Mouse (Mus musculus): ENCODE measurements around the gene Zbtb7a. TPM values are rescaled to one million over a fixed set of nuclear protein-coding genes. Genes with fewer than 3 reads are reported as not detected.
A peak's percentile ranks its signal among the peaks of the same experiment; 100 is the strongest.
"Not testable (repeated sequence)": the region's sequence is repeated elsewhere in the genome, so short reads cannot be mapped to it uniquely, and the experiment has no call there.

Zbtb7a gene
- polyA plus RNA-seq, 1 experiment from 2014 or later = 53.0 TPM

DNA sequence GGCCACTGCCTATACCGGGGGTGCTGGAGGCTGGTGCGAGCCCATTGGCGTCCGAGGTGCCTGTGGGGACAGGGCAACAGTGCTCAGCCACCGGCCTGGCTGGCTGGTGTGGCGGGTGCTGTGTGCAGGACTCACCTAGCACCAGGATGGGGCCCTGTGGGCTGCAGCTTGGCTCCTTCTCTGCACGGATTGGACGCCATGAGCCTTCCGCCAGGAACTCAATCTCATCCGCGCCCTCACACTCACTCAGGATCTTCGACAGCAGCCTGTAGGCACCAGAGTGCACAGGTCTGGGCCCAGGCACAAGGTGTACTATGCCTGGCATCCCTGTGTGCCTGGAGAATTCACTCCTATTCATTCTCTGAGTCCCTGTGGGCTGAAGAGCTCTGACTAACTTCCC, 19.3 kb downstream of the Zbtb7a start:
- 87% methylated on average over 12 of the region's 12 CpGs for WGBS
- Histone ChIP-seq H3K27me3 (replicated peaks) (no peaks in the 10 kb centered on the region), H3K4me1 (replicated peaks) (peaks cover 11% of the 10 kb centered on the region; the same call in 1 of the 2 replicates), H3K36me3 (peaks cover 58% of the 10 kb centered on the region), H3K9ac (no peak overlapping the region), H3K27ac (no peak overlapping the region), H3K9me3 (no peaks in the 10 kb centered on the region), H3K4me2 (replicated peaks) (no peak overlapping the region), H3K4me3 (replicated peaks) (no peak overlapping the region)
- no peak for ATAC-seq

DNA sequence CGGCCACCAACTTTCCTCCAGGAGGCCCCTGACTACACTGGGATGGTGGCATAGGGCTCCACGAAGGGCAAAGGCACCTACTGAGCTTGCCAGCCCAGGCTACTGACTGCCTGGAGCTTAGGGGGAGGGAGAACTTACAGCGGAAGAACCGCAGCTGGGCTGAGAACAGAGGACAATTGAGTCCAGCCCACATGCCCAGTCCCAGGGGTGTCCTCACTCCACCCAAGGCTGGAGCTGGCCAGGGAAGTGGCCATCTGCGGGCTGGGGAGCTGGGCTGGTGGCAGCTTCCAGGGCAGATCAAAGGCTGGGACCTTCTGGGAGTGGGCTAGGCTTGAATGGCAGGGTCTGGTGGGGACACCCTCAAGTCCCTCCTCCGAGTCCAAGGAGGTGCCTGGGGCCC, 19.7 kb downstream of the Zbtb7a start:
- ATAC-seq = no peak
- Histone ChIP-seq H3K27ac (no peak overlapping the region), H3K9me3 (no peaks in the 10 kb centered on the region), H3K27me3 (replicated peaks) (no peaks in the 10 kb centered on the region), H3K4me1 (replicated peaks) (peaks cover 12% of the 10 kb centered on the region; the same call in 1 of the 2 replicates), H3K9ac (no peak overlapping the region), H3K36me3 (peaks cover 54% of the 10 kb centered on the region), H3K4me3 (replicated peaks) (no peak overlapping the region), H3K4me2 (replicated peaks) (no peak overlapping the region)
- 75% methylated on average over 6 of the region's 6 CpGs for WGBS

DNA sequence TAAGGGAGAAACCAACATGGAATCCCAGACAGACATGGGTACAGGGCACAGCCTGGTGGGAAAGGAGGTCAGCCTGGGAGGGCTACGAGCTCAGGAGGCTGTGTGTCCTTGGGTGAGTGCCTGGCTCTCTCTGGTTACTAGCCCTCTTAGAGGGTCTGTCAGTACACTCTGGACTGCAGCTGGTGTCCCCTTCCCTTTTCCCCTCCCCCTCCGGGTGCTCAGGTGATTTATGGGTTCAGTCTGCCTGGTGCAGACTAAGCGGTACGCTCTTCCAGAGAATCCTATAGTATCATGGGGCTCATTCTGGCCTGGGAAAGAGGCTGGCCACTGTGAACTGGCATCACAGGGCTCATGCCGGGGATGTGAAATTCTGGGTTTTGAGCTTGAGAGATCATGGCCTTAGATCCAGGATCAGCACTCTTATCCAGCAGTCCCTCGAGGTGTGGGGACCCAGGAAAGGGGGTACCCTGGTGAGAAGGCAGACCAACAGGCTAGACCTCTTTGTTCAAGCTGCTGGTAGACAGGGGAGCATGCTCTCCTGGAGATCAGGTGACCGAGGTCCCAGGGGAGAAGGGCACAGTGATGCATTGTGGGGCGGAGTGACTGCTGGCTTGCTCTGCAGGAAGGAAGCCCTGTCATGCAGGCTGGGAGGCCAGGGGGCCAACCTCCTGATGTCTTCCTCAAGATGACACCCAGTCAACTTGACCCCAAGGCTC, 26.7 kb downstream of the Zbtb7a start:
- 66% methylated on average over 8 of the region's 8 CpGs for WGBS
- H3K4me2 ChIP-seq (replicated peaks) = no peak overlapping the region
- peaks cover 21% of the 10 kb centered on the region for H3K4me1 ChIP-seq (replicated peaks)
- no peak for ATAC-seq
- no peak overlapping the region for H3K27ac ChIP-seq
- H3K9ac ChIP-seq = no peak overlapping the region
- peaks cover 35% of the 10 kb centered on the region for H3K36me3 ChIP-seq
- no peaks in the 10 kb centered on the region for H3K27me3 ChIP-seq (replicated peaks)
- H3K4me3 ChIP-seq (replicated peaks) = no peak overlapping the region
- H3K9me3 ChIP-seq = no peaks in the 10 kb centered on the region

DNA sequence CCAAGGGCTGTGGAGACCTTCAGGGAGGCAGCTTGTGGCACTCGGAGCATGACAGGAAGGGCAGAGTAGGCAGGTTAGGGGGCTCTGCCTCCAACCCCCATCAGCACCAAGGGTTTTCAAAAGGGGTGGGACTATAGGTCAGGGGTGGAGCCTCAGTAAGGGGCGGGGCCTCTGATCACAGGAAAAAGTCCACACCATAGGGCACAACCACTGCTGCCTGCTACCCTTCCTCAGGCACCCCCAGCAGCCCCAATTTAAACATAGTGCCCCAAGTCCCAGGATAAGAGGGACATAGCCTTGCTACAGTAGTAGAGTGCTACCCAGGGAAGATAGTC, 27.3 kb downstream of the Zbtb7a start:
- ATAC-seq = no peak
- Histone ChIP-seq H3K36me3 (peaks cover 29% of the 10 kb centered on the region), H3K4me1 (replicated peaks) (peaks cover 24% of the 10 kb centered on the region), H3K27ac (no peak overlapping the region), H3K27me3 (replicated peaks) (no peaks in the 10 kb centered on the region), H3K4me2 (replicated peaks) (no peak overlapping the region), H3K9me3 (no peaks in the 10 kb centered on the region), H3K9ac (no peak overlapping the region), H3K4me3 (replicated peaks) (no peak overlapping the region)
- WGBS = 60% methylated on average over 2 of the region's 2 CpGs

DNA sequence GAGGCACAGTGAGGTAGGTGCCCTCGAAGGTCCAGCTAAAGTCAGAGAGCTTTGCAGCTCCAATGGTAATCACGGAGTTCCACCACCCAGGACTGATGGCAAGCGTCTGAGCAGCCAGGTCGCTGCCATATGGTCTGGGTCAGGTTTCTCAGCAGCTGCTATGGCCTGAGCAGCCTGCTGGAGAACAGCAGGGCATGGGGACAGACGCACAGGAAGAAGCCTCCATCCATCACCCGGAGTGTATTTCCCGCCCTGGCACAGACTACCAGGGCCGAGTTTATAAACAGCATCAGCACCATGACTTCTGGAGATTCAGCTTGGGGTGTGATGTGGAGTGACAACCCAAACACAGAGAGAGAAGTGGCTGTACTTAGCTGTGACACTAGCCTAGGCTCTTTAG, 30.1 kb downstream of the Zbtb7a start:
- ATAC-seq = no peak

DNA sequence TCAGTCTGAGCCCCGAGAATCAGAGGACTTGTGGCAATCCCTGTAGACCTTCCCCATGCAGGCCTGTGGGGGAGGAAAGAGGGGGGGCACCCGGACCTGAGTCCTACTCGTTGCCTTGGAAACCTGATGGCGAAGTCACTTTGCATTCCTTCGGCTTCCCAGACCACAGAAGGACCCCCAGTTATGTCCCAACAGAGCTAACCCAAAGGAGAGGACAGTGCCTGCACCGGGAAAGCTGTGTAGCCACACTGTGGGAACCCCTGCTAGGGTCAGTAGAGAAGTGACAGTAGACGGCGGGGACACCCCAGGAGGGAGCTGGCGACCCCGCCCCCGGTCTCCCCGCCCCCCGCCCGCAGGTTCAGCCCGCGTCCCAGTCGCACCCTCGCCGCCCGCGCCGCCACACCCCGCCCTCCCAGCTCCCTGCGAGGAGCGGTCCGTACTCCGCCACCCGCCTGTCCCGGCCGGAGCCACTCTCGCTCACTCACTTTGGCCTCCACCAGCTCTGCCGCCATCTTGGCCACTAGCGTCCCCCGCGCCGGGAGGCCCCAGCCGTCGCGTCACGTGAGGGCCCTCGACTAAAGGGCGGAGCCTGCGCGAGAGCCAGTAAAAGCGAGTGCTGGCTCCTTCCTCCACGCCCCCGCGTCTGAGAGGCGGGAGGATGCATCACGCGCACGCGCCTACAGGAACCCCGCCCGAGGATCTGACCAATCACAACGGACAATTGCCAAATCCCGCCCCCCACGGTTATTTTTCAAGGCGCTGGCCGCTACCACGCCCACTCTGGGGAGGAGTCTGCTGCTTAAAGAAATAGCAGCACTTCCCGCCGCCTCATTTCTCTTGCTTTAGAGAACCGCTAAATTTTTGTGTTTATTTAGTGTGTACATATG, 32.4 kb downstream of the Zbtb7a start, which contains the start of gene Pias4:
Gene Pias4 (minus strand): TSS at position 724 of the 887 bp plus-strand sequence.
- H3K4me3 ChIP-seq (replicated peaks) = peak within 1 kb of the TSS; percentile 72
- ATAC-seq = peak; percentile 92
- peak within 1 kb of the TSS; percentile 89 for H3K4me2 ChIP-seq (replicated peaks)
- H3K27ac ChIP-seq = peak within 1 kb of the TSS; percentile 84
- no peaks in the 10 kb centered on the region for H3K9me3 ChIP-seq
- H3K27me3 ChIP-seq (replicated peaks) = no peaks in the 10 kb centered on the region
- H3K4me1 ChIP-seq (replicated peaks) = peaks cover 16% of the 10 kb centered on the region
- H3K36me3 ChIP-seq = peaks cover 13% of the 10 kb centered on the region; the same call in 1 of the 2 replicates
- under 1% methylated on average over 62 of the region's 64 CpGs for WGBS
- peak within 1 kb of the TSS; percentile 74 for H3K9ac ChIP-seq

More for the DNA sequence above, 30.1 kb downstream of the Zbtb7a start:
- Histone ChIP-seq H3K9me3 (no peaks in the 10 kb centered on the region), H3K4me3 (replicated peaks) (no peak overlapping the region), H3K27me3 (replicated peaks) (no peaks in the 10 kb centered on the region), H3K36me3 (peaks cover 27% of the 10 kb centered on the region), H3K27ac (no peak overlapping the region), H3K9ac (no peak overlapping the region), H3K4me2 (replicated peaks) (no peak overlapping the region), H3K4me1 (replicated peaks) (peaks cover 23% of the 10 kb centered on the region)
- 67% methylated on average over 8 of the region's 8 CpGs for WGBS

DNA sequence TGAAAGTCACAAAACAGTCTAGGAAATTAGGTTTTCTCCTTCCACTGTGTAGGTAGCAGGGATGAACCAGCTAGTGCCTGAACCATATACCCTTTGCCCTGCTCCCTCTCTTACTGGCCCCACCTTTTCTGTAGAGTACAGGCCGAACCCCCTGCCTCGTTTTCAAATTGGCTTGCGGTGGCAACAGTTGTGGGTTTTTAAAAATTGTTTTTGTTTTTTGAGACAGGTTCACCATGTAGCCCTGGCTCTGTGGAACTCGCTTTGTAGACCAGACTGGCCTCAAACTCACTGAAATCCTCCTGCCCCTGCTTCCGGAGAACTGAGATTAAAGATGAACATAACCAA, 33.0 kb downstream of the Zbtb7a start:
- H3K27ac ChIP-seq = peak overlapping the region; percentile 84
- no peaks in the 10 kb centered on the region for H3K27me3 ChIP-seq (replicated peaks)
- peak overlapping the region; percentile 72 for H3K4me3 ChIP-seq (replicated peaks)
- 10% methylated on average over 5 of the region's 5 CpGs for WGBS
- H3K36me3 ChIP-seq = peaks cover 10% of the 10 kb centered on the region; the same call in 1 of the 2 replicates
- H3K4me2 ChIP-seq (replicated peaks) = peak overlapping the region; percentile 89
- peak; percentile 60 for ATAC-seq
- no peaks in the 10 kb centered on the region for H3K9me3 ChIP-seq
- peaks cover 18% of the 10 kb centered on the region for H3K4me1 ChIP-seq (replicated peaks)
- peak overlapping the region; percentile 54 for H3K9ac ChIP-seq

DNA sequence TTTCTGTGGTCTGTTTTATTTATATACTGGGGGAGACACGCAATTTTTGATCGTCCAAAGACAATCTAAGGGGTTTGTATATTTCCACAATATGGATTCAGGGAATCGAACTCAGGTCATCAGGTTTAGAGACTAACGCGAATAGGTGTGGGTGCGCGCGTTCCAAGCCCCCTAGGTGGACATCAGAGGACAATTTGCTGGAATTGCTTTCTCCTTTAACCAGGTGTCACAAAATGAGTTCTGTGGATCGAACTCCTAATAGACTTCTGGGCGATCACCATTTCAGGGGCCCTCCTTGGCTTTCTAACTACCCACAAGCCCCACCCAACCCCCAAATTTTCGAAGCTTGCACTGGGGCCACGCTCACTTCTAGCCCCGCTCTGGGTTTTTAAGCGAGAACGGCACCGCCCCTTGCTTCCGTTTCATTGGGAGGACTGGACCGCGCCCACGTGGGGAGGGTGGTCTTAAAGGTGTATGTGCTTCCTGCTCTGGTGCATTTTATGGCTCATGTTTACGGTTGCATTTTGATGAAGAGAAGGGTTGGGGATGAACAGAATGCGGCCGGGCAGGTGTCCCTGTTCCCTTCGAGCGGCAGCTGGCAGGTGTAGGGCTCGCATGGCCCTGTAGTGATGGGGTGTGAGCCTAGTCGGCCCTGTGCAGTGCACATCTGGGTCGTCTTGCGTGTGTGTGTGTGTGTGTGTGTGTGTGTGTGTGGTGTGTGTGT, 33.7 kb downstream of the Zbtb7a start:
- Histone ChIP-seq H3K36me3 (peaks cover 6% of the 10 kb centered on the region; the same call in 1 of the 2 replicates), H3K4me1 (replicated peaks) (peaks cover 23% of the 10 kb centered on the region), H3K27me3 (replicated peaks) (no peaks in the 10 kb centered on the region), H3K9ac (peak overlapping the region; percentile 54), H3K4me3 (replicated peaks) (peak overlapping the region; percentile 72), H3K27ac (peak overlapping the region; percentile 84), H3K4me2 (replicated peaks) (peak overlapping the region; percentile 89), H3K9me3 (no peaks in the 10 kb centered on the region)
- ATAC-seq = peak; percentile 50
- WGBS = 1% methylated on average over 29 of the region's 29 CpGs

DNA sequence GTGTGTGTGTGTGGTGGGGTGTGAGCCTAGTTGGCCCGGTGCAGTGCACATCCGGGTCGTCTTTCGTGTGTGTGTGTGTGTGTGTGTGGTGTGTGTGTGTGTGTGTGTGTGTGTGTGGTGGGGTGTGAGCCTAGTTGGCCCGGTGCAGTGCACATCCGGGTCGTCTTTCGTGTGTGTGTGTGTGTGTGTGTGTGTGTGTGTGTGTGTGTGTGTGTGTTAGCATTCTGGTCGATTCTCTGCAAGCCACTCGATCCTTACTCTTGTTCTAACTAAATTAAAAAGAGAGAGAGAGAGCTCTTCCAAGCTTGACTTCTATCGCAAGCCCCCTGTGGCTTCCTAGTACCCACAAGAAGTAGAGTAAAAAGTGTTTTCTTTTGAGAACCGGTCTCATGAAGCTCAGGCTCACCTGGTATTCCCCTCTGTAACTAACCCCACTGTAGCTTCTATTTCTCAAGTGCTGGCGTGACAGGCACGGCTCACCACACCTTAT, 34.4 kb downstream of the Zbtb7a start:
- peak overlapping the region; percentile 48; the same call in 1 of the 2 replicates for H3K27ac ChIP-seq
- not testable (repeated sequence) for H3K4me3 ChIP-seq (replicated peaks); H3K9ac ChIP-seq; H3K36me3 ChIP-seq; H3K9me3 ChIP-seq; H3K27me3 ChIP-seq (replicated peaks)
- H3K4me2 ChIP-seq (replicated peaks) = 0 out of 2 replicates have a peak overlapping the region, but pooled peaks have one; percentile 89
- H3K4me1 ChIP-seq (replicated peaks) = peaks cover 27% of the 10 kb centered on the region
- peak; percentile 29; the same call in 1 of the 2 replicates for ATAC-seq
- WGBS = 29% methylated on average over 14 of the region's 14 CpGs

DNA sequence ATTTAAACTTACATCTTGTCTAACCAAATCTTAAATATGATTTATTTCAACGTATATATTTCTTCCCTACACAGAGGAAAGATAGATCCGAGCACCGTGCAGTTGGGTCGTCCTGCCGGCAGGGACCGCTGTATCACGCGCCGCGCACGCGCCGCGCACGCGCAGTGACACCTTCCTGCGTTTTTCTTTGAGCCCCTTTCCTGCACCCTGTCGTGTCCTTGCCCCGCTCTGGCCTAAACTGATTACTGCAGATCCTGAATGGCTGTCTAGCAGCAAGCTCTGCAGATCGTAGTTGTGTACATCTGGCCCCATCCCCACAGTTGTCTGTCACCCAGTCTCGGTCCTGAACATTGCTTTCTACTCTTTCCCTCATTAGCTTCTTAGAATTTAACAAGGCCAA, 38.1 kb downstream of the Zbtb7a start:
- Histone ChIP-seq H3K4me1 (replicated peaks) (peaks cover 33% of the 10 kb centered on the region), H3K27ac (peak overlapping the region; percentile 75), H3K9ac (no peak overlapping the region), H3K9me3 (no peaks in the 10 kb centered on the region), H3K4me3 (replicated peaks) (no peak overlapping the region), H3K36me3 (peaks cover 6% of the 10 kb centered on the region), H3K4me2 (replicated peaks) (peak overlapping the region; percentile 33), H3K27me3 (replicated peaks) (no peaks in the 10 kb centered on the region)
- WGBS = 3% methylated on average over 21 of the region's 21 CpGs
- ATAC-seq = 0 out of 2 replicates have a peak, but pooled peaks have one; percentile 13

DNA sequence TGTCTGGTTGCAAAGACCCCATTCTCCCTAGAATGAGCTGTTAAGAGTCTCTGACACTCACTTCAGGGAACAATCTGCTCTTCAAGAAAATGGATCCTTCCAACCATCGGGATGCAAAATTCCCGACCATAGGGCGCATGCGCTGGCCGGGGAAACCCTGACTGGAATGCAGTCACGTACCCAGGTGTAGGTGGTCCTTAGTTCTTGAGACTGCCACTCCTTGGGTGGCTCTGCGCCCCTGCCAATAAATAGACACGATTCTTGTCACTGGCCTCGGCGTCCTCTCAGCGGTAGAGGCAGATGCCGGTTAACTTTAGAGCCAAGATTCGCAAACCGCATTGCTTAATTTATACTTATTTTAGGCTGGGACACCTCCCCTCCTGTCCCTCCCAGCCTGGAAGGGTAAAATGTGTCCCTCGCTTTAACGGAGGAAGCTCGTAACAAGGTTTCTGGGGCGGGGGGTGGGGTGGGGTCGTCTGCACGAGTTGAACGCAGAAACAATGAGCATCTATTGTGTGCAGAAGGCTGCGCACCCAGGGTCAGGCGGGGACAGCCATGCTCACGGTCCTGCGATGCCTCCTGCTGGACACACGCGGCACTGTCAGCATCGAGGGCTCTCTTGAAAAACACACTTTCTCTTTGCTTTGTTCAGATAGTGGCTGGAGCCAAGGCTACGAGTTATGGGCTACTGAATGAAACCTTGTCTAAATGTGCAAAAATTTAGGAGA, 39.8 kb downstream of the Zbtb7a start:
- Histone ChIP-seq H3K4me2 (replicated peaks) (peak overlapping the region; percentile 59), H3K27ac (peak overlapping the region; percentile 81), H3K9me3 (no peaks in the 10 kb centered on the region), H3K27me3 (replicated peaks) (no peaks in the 10 kb centered on the region), H3K4me1 (replicated peaks) (peaks cover 39% of the 10 kb centered on the region), H3K36me3 (peaks cover 22% of the 10 kb centered on the region), H3K4me3 (replicated peaks) (peak overlapping the region; percentile 28), H3K9ac (peak overlapping the region; percentile 16; the same call in 1 of the 2 replicates)
- ATAC-seq = peak; percentile 58
- WGBS = 4% methylated on average over 29 of the region's 29 CpGs

Measured in intestine, embryonic 15.5 days (tissue).